Mouse (Mus musculus) thymus, postnatal 14 days (tissue): ENCODE data around the gene Bglap2.
A peak's percentile ranks its signal among the peaks of the same experiment; 100 is the strongest.

Experiments used
- DNase-seq: peaks from one replicate; pipeline ENCODE4 v3.0.0; 2021

The Bglap2 gene

DNA sequence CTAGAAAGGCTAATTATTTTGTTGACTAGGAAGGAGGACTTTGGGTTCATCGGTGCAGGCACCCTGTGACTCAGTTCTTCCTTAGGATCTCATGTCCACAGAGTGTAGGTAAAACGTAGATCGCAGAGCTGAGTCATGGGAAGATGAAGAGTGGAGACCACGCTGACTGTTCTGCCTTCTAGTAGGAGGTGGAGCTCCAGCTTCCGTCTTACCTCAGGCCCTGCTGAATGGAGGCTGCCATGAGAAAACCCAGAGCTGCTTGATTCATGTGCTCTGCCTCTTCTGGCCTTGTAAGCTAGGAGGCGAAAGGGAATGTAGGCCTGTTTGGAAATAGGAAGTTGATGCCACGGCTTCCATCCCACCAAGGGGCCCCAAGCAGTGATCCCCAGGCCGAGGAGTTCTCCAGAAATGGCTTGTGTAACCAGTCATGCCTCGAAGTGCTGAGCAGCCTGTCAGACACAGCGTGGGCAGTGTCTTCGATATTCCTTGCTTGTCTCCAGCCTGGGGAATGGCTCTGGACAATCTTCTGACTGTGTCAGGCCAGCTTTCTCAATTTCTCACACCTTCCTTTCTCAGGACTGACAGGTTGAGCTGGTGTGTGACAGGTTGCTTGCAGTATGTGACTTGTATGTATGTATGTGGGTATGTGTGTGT lies 41.0 kb downstream of the Bglap2 start:
- DNase-seq, result peak; percentile 29

DNA sequence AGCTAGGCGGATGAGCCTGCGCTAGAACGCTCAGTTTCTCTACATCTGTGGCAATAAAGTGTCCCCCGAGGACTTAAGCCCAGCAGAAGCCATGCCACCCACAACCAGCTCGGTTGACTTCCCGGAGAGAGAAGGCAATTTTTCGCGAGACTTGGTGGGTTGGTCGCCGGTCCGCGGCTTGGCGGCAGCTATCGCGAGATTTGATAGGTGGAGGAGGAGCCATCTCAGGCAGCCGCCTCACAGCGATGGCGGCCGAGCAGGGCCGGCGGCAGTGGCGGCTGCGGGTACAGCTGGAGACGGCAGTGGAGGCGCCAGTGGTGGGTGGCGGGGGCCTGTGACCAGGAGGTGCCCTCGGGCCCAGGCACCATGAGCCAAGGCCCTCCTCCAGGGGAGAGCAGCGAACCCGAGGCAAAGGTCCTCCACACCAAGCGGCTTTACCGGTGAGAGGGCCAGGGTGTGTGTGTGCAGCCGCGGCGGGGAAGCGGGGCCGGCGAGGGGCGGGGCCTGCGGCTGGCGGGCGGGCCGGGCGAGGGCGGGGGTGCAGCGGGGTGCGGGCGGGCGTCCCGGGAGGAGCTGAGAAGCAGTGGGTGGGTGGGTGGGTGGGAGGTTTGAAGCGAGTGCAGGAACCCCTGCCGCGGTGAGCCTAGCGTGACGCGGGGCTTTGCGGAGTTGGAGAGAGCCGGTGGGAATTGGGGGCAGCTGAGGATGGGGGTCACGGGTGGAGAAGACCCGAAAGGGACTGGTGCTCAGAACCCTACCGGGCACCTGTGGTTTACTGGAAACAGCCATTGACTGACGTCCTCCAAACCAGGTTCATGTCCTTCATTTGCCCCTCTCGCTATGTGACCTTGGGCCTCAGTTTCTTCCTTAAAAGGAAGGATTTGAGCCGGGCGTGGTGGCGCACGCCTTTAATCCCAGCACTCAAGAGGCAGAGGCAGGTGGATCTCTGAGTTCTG lies 42.2 kb downstream of the Bglap2 start, which contains the start of the genes Tmem79 and Smg5:
Tmem79 (minus strand) TSS at position 91 of the 956 bp plus-strand sequence.
Smg5 (plus strand) TSS at position 203 of the 956 bp plus-strand sequence.
- peak; percentile 97 for DNase-seq

DNA sequence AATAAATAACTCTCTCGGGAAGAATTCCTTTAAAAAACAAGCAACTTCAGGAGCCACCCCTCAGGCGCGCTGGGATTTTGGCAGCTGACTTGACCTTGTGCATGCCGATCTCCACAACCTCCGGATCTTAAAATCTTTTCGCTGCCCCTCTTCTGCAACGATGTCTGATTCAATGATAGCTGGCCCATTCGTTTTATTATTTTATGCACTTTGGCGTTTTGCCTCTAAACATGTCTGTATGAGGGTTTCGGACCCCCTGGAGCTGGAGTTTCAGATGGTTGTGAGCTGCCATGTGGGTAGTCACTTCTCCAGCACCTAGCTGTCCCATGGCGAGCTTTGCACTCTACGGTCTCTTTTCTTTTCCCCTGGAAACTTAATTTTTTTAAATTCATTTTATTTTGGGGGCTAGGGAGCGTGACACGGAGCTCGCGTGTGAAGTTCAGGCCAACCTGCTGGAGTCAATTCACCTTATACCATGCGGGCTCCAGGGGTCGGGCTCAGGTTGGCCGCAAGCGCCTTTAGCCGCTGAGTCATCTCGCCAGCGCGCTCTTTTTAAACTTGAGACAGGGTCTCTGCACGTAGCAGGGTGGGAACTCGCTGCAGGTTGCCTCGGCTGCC lies 43.0 kb downstream of the Bglap2 start:
- DNase-seq, result peak; percentile 14

DNA sequence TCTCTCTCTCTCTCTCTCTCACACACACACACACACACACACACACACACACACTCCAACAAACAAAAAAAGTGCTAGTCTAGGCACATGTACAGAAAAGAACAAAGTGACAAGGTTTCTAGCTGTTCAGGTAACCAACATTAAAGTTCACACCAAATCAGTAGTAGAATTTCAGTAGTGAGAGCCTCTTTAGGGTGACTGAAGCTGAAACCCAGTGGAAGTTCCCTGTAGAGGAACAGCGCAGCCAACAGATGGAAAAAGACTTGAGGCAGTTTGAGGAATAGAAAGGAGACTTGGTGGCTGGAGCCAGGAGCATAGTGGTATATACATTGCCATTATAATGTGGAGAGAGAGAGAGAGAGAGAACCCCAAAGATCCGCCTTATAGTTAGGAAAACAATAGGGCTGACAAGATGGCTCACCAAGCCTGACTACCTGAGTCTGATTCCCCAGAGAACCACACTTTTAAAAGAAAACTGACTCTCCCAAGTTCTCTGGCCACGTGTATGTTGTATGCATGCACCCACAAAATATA lies 43.5 kb downstream of the Bglap2 start:
- no peak for DNase-seq

DNA sequence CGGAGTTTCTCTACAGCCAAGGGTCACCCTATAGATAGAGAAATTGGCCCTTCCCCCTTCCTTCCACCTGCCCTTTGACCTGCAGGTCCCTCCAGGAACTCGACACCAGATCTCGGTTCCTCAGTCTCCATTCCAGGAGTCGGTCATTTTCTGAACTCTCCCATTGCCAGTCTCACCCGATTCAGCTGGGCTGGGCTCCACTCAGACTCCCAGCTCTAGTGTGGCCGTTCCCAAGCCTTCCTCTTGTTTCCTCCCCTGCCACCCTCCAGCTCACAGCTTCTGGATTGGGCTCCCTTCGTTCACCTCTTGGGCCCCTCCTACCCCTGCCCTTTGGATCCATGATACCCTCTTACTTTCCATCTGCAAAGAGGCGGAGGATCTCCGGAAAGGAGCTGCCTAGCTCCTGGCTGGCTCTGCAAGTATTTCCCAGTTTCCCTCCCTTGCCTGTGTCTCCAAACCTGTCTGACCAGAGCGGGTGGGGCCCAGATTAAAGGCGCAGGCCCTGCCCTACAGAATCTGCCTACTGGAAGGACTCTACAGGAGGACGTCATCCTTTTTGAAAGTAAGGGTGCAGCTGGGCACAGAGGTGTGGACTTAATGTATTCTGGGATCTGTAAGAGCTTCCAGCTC lies 44.4 kb downstream of the Bglap2 start:
- no peak for DNase-seq

DNA sequence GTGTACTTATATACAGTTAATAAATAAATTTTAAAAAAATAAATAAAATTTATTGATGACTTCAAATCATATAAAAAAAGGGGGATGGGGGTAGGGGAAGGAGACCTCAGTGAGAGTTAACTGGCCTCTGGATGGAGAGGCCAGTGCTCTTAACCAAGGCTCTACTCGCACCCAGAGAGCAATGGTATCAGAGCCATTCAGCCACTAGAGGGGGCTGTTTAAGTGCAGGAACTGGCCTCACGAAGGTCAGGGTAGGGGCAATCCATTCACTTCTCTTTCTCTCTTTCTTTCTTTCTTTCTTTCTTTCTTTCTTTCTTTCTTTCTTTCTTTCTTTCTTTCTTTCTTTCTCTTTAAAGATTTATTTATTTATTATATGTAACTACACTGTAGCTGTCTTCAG lies 47.2 kb downstream of the Bglap2 start:
- peak; percentile 69 for DNase-seq

DNA sequence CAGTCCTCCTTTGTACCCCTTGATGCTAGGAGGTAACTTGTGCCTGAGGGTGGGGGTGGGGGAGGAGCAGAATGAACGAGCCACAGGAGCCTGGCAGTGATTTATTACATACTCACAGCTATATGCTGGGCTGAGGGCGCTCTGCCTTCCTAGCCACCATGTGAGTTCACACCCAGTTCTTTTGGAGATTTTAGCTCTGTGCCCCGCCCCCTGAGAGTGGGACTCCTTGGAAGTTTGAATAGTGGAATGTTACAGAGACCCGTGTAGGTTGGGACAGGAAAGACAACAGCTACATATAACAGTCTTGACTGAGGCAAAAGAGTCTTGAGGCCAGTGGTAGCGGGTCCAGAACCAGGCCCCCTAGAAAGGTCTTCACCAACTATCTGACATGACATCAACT lies 49.5 kb downstream of the Bglap2 start:
- DNase-seq, result no peak
